Mouse (Mus musculus): ENCODE data around the gene Bmp2k. TPM values are rescaled to one million over a fixed set of nuclear protein-coding genes. Genes with fewer than 3 reads are reported as not detected.
"Not testable (repeated sequence)": the region's sequence is repeated elsewhere in the genome, so short reads cannot be mapped to it uniquely, and the experiment has no call there.

Bmp2k gene
- total and polyA plus RNA-seq, 2 experiments from 2014 or later: 10.3 to 21.7 TPM

DNA sequence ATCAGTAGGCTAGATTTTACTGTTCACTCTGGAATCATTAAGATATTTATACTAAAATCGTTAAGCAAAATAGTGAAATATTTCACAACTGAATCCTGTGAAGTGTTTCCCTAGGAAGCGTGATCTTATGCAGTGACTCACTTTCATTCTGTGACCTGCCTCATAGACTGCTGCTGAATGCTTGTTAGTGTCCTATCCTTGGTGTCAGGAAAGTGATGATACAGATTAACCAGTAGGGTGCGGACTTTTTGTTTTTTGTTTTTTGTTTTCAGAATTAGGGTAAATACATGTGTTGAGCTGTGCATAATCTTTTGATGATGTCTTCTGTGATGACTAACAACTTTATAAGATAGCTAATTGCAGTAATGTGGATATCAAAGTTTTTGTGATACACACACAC is 9.4 kb downstream of the Bmp2k start:
- DNase-seq (ENCODE audit: low spot score): no peak
- no peak overlapping the region for H3K9ac ChIP-seq (replicated peaks; ENCODE audit: low read length)
- H3K27ac ChIP-seq: no peak overlapping the region
- H3K4me2 ChIP-seq (ENCODE audit: low read depth, low read length): no peak overlapping the region
- WGBS: 95% methylated on average over 3 of the region's 3 CpGs
- H3K4me1 ChIP-seq (ENCODE audit: insufficient read depth, low read length): no peaks in the 10 kb centered on the region
- no peaks in the 10 kb centered on the region for H3K9me3 ChIP-seq (ENCODE audit: low read length)
- H3K36me3 ChIP-seq (ENCODE audit: insufficient read depth, low read length): no peaks in the 10 kb centered on the region
- H3K27me3 ChIP-seq (ENCODE audit: insufficient read depth, low read length): no peaks in the 10 kb centered on the region
- no peak overlapping the region for H3K4me3 ChIP-seq (ENCODE audit: low read length)
- TF ChIP-seq CTCF (IDR thresholded peaks at IDR 0.05; ENCODE audit: low read depth): no peak
- ATAC-seq: no peak

DNA sequence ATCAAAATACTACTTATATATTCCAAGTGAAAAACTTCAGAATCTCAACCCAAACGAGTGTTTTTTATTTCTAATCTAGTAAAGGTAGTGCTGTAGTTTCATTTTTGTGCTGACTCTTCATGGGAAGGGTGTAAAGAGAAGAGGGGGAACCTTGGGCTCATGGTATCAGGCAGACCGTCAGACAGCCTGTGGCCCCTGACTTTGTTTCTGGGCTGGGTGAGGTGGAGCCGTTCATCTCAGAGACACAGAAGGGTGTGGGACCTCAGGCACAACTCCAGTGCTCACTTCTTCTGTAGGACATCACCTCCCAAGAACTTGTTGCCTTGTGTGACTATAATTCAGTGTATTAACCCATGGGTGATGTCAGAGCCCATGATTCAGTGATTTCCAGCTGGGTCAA is 10.0 kb downstream of the Bmp2k start:
- ATAC-seq (no peak), DNase-seq (ENCODE audit: low spot score) (no peak)
- WGBS: 91% methylated on average over 3 of the region's 3 CpGs
- Histone ChIP-seq H3K4me2 (ENCODE audit: low read depth, low read length) (no peak overlapping the region), H3K4me3 (ENCODE audit: low read length) (no peak overlapping the region), H3K27me3 (ENCODE audit: insufficient read depth, low read length) (no peaks in the 10 kb centered on the region), H3K9me3 (ENCODE audit: low read length) (no peaks in the 10 kb centered on the region), H3K9ac (replicated peaks; ENCODE audit: low read length) (no peak overlapping the region), H3K4me1 (ENCODE audit: insufficient read depth, low read length) (no peaks in the 10 kb centered on the region), H3K27ac (no peak overlapping the region), H3K36me3 (ENCODE audit: insufficient read depth, low read length) (no peaks in the 10 kb centered on the region)
- no peak for TF ChIP-seq CTCF (IDR thresholded peaks at IDR 0.05; ENCODE audit: low read depth)

DNA sequence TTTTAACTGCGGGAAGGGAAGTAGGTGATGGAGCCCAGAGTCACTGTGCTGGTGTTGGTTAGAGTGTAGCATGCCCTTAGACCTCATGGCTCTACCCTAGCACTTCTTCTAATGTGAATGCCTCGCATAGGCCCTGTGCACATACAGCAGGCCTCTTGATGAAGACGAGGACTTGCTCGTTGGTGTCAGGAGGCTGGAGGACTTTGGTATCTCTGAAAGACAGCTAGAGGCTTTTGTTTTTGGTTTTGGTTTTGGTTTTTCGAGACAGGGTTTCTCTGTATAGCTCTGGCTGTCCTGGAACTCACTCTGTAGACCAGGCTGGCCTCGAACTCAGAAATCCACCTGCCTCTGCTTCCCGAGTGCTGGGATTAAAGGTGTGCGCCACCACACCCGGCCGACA is 11.7 kb downstream of the Bmp2k start:
- not testable (repeated sequence) for H3K4me3 ChIP-seq (ENCODE audit: low read length); DNase-seq (ENCODE audit: low spot score); H3K36me3 ChIP-seq (ENCODE audit: insufficient read depth, low read length); H3K27ac ChIP-seq; H3K27me3 ChIP-seq (ENCODE audit: insufficient read depth, low read length); H3K9me3 ChIP-seq (ENCODE audit: low read length); H3K4me2 ChIP-seq (ENCODE audit: low read depth, low read length); H3K4me1 ChIP-seq (ENCODE audit: insufficient read depth, low read length); H3K9ac ChIP-seq (replicated peaks; ENCODE audit: low read length); ATAC-seq
- 93% methylated on average over 10 of the region's 10 CpGs for WGBS

DNA sequence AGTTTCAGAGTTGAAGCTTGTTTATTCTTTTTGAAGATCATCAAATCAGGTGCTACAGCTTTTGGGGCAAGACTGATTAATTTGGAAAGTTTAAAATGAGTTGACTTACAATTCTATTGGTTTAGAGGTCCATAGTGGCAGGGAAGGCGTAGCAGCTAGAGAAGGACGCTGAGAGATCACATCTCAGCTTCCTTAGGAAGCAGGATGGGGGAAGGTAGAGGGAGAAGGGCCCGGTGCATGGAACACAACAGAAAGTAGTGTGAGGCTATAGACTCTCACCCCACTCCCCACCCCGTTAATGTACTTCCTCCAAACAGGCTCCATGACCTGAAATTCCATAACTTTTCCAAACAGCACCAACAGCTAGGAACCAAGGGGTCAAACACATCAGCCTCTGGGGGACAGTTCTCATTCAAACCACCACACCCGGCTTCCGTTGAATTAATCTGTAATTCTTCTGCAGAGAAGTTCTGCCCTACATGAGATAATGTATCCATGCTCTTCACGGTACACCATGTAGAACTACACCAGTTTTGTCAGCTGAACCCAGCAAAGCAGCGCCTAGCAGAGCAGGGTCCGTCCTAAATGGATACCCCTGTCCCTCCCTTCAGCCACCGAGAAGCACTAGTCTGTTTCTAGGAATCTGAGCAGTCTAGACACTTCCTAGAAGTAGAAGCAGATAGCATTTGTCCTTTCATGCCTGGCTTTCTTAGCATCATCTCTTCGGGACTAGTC is 12.3 kb downstream of the Bmp2k start:
- no peaks in the 10 kb centered on the region for H3K27me3 ChIP-seq (ENCODE audit: insufficient read depth, low read length)
- H3K4me3 ChIP-seq (ENCODE audit: low read length): no peak overlapping the region
- no peaks in the 10 kb centered on the region for H3K9me3 ChIP-seq (ENCODE audit: low read length)
- DNase-seq (ENCODE audit: low spot score): no peak
- no peak overlapping the region for H3K27ac ChIP-seq
- no peak for ATAC-seq
- 92% methylated on average over 11 of the region's 11 CpGs for WGBS
- no peak overlapping the region for H3K9ac ChIP-seq (replicated peaks; ENCODE audit: low read length)
- H3K36me3 ChIP-seq (ENCODE audit: insufficient read depth, low read length): no peaks in the 10 kb centered on the region
- H3K4me2 ChIP-seq (ENCODE audit: low read depth, low read length): no peak overlapping the region
- TF ChIP-seq CTCF (IDR thresholded peaks at IDR 0.05; ENCODE audit: low read depth): no peak
- H3K4me1 ChIP-seq (ENCODE audit: insufficient read depth, low read length): no peaks in the 10 kb centered on the region

DNA sequence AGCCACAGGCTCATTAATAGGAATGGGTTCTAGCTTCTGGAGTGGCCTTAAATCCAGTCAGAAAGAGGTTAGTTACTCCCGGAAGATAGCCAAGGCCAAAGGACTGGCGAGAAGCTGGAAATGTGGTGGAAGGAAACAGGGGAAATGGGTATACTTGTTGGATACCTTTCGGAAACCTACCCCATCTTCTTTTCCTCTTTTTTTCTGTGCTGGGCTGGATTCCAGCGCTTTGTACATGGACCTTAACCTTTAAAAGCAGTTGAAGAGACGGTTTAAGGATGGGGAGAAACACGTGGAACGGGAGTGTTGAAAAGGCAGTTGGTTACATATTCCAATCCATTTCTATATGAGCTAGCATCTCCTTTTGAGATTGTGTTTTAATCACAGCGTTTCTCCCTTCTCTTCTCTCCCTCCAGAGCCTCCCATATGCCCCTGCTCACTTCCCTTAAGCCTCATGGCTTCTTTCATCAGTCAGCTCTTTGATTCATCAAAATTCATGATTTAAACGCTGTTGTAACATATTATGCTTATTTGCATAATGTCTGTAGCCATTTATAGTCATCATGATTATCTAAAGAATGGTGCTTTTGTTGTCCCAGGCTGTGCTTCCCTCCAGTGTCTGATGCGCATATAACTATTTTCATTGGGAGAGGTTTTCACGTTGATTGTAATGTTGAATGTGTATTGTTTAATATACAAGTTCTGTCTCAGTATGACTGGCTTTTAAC is 18.5 kb downstream of the Bmp2k start:
- Histone ChIP-seq H3K36me3 (ENCODE audit: insufficient read depth, low read length) (no peaks in the 10 kb centered on the region), H3K4me3 (ENCODE audit: low read length) (no peak overlapping the region), H3K4me1 (ENCODE audit: insufficient read depth, low read length) (peaks cover 8% of the 10 kb centered on the region), H3K27me3 (ENCODE audit: insufficient read depth, low read length) (no peaks in the 10 kb centered on the region), H3K9ac (replicated peaks; ENCODE audit: low read length) (no peak overlapping the region), H3K4me2 (ENCODE audit: low read depth, low read length) (no peak overlapping the region), H3K27ac (no peak overlapping the region), H3K9me3 (ENCODE audit: low read length) (no peaks in the 10 kb centered on the region)
- DNase-seq (ENCODE audit: low spot score) (no peak), ATAC-seq (no peak)
- 67% methylated on average over 11 of the region's 11 CpGs for WGBS
- TF ChIP-seq CTCF (IDR thresholded peaks at IDR 0.05; ENCODE audit: low read depth): peak; percentile 17; the same call in 1 of the 2 replicates

DNA sequence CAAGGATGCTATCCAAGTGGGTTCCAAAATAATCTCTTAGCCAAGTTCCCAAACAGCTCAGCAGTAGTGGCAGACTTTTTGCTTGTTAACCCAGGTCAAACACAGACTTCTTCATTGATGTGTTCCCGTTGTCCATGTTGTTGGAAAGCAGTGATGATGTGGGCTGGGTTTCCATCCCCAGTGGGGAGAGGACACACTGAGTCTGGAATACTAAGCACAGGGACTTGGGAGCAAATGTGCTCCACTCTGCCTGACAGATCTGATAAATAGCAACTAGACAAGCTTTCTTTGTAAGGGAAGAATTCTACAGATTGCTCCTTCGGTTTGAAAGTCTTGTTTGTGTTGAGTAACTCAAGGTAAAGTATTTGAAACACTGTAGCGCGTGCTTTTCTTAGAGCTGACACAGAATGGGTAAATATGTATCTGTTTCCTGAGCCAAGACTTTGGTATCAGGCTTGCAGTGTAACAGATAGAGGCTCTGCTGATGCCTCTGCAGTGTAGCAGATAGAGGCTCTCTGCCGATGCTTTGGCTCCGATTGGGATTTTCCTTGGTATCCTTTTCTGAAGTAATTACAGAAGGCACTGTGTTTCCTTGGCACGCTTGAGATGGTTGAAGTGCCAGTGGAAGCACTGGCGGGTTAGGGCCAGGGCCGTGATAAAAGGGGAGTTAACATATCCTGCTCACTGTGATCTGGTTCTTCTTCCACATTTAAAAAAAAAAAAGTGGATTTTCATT is 19.5 kb downstream of the Bmp2k start:
- H3K27me3 ChIP-seq (ENCODE audit: insufficient read depth, low read length): no peaks in the 10 kb centered on the region
- H3K9me3 ChIP-seq (ENCODE audit: low read length): no peaks in the 10 kb centered on the region
- H3K4me1 ChIP-seq (ENCODE audit: insufficient read depth, low read length): peaks cover 8% of the 10 kb centered on the region
- ATAC-seq (peak; percentile 74; the same call in 1 of the 2 replicates), DNase-seq (ENCODE audit: low spot score) (peak; percentile 54)
- WGBS: 56% methylated on average over 9 of the region's 9 CpGs
- H3K27ac ChIP-seq: peak overlapping the region; percentile 62
- no peak overlapping the region for H3K4me2 ChIP-seq (ENCODE audit: low read depth, low read length)
- no peaks in the 10 kb centered on the region for H3K36me3 ChIP-seq (ENCODE audit: insufficient read depth, low read length)
- no peak overlapping the region for H3K4me3 ChIP-seq (ENCODE audit: low read length)
- no peak for TF ChIP-seq CTCF (IDR thresholded peaks at IDR 0.05; ENCODE audit: low read depth)
- no peak overlapping the region for H3K9ac ChIP-seq (replicated peaks; ENCODE audit: low read length)

Data from hindbrain, postnatal 0 days (tissue).